Mouse (Mus musculus) ovary, postnatal 36 days (tissue): ENCODE data around the gene Ankrd28.

Experiments used
- DNase-seq: peaks from one replicate; pipeline ENCODE4 v3.0.0; 2022; ENCODE audit warnings: low spot score, mixed read lengths

Gene Ankrd28

DNA sequence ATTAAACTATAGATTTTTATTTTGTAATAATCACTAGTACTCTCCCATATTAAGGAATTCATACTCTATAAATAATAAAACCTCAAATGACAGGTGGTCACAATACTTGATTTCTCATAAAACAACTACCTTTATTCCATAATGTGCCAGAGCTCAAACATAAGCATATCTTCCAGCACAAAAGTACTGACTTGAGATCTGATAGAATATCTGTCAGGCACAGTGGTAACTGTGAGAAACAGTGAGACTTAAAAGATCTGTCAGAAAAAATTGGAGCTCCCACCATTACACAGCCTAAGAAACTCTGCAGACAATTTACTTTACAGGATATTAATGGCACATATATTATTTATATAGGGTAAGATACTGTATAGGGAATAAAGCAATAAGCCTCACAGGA is 114.8 kb downstream of the Ankrd28 start:
- DNase-seq: no peak

DNA sequence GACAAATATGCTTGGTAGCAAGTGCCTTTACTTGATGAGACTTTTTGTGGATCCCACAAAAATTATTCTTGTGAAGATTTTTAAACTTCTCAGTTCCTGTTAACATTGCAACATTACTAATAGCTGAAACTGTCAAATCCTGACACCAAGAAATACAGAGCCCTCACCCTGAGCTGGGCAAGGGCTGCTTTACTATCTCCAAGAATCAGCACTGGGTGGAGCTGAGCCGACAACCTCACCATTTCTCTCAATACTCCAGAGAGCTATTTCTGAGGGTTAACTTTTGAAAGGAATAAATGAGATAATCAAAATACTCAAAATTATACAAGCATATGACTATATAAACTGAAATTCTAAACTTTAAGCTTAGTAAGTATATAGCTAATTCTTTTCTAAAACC is 121.1 kb downstream of the Ankrd28 start:
- DNase-seq: no peak

DNA sequence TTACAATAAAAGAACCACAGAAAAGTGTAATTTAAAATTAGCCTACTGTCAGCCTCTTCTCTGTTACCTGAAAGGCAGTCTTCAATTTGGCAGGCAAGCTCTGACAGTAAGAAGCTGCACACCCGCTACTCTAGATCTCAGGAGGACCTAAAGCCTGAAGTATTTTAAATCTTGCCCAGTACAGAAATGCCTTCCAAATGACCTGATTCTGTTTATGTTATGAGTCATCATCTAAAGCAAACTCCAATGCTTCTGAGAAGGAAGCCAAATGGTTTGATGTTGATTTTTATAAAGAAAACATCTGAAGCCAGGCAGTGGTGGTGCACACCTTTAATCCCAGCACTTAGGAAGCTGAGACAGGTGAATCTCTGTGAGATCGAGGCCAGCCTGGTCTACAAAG is 130.1 kb downstream of the Ankrd28 start:
- no peak for DNase-seq

DNA sequence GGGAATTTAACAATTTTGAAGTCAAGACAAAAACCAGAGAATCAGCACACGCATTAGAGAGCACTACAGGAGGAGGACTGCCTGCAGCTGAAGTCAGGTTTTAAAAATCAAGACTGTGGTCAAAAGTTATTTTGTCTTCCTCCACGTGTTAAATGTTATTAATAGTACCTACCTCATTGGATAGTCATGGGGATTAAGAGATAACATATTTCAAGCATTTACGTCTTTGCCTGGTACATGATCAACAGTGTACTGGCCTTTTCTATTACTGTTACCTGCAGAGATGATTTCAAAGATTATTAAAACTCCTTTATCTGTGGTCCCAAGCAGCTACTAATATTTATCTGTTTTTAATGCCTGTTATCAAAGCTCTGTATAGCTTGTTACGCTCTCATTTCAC is 132.7 kb downstream of the Ankrd28 start:
- no peak for DNase-seq

DNA sequence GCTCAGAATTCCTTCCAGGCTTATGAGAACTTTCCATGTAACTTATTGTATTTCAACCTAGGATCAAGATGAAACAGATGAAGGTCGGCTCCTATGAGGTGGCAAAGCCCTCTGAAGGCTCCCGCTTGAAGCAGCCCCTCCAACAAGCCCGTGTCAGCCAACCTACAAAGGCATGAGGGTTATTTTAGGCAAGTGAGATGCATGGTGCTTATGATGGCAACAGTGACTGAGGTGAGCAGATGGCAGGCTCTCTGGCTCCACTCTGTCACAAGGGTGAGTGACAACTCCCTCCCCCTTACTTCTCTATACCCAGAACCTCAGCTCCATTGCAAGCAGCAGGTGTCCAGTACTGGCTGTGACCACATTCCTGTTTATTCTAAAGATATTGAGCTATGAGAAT is 133.1 kb downstream of the Ankrd28 start:
- no peak for DNase-seq

DNA sequence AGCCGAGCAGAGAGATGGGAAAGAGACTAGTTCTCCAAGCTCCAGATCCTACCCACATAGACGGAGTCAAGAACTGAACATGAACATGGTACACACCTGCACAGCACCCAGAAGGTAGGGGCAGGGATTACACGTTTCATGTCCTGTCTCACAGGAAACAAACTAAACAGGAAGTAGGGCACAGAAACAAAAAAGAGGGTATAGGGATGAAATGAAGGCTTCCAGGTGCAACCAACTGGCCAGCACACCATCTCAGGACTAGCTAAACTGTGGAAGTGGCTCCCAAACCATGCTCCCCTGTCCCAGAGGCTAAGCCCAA is 133.5 kb downstream of the Ankrd28 start:
- no peak for DNase-seq

DNA sequence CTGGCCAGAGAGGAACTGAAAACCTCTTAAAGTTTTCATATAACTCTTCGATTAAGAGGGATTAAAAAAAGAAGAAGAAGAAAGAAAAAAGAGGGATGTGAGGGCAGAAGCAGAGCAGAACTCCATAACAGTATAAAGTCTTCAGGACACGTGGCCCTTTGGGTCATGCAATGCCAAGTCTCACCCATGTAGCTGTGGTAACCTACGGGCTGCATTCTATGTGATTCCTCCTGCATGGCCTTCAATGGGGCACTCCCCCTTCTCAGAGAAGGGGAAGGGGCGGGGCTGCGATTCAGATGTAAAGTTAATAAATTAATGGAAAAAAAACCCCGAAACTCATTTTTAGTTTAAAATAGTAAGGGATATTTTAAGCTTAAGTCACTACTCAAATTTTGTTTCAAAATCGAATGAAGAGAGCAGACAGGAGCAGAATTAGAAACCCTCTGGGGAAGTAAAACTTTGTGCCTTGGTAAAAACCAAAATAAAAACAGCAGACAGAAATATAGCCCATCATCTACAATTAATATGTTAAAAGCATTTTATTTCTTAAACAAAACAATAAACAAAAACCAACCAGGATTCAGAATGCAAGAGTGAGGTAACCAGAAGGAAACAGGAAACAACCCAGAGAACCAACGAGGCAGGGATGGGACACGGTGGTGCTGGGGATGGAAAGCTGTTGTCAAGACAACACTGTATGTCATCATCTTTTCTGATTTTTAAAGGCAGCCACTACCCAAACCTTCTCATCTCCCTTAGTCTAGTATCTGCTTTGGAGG is 134.1 kb downstream of the Ankrd28 start:
- no peak for DNase-seq

DNA sequence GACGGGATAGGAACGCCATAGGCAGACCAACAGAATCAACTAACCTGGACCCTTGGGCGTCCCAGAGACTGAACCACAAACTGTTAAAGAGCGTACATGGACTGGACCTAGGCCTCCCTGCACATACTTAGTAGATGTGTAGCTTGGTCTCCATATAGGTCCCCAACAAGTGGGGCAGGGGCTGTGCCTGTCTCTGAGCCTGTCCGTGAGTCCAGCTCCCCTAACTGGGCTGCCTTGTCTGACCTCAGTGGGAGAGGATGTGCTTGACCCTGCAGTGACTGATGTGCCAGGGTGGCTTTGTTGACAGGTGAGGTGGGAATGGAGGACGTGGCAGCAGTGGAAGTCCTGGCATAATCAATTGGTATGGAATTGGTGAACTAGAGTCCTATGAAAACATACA is 137.9 kb downstream of the Ankrd28 start:
- no peak for DNase-seq

DNA sequence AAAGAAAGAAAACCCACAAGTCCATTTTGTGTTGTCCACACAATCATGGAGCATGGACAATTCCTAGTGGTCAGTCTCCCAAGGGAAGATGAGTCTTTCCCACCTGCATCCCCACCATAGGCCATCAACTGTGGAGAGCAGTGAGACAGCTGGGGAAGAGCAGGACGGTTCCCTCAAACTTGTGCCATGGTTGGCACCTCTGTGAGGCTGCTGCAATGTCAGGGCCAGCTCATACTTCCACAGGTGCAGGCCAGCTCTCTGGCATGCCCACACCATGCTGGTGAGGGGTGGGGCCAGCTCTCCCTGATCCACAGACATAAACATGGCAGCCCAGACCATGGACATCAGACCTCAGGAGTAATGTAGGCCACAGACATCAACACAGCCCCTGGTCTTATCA is 144.2 kb downstream of the Ankrd28 start:
- no peak for DNase-seq

DNA sequence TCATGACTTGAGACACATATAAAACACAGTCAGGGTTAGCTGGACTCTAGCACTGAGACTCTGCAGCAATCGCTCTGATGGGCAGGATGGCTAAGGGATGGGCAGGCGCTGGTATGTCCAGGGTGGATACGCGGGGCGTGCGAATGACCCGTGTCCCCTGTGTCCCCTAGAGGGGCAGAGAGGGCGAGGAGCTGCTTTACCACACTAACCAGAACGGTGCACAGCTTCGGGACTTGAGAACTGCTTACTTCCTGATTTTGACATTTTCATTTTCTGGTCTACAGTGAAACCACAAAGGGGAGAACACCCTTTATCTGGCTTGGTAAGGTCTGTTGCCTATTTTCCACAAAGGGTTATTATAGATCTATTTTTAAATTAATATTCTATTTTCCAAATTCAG is 144.8 kb downstream of the Ankrd28 start:
- DNase-seq: no peak

DNA sequence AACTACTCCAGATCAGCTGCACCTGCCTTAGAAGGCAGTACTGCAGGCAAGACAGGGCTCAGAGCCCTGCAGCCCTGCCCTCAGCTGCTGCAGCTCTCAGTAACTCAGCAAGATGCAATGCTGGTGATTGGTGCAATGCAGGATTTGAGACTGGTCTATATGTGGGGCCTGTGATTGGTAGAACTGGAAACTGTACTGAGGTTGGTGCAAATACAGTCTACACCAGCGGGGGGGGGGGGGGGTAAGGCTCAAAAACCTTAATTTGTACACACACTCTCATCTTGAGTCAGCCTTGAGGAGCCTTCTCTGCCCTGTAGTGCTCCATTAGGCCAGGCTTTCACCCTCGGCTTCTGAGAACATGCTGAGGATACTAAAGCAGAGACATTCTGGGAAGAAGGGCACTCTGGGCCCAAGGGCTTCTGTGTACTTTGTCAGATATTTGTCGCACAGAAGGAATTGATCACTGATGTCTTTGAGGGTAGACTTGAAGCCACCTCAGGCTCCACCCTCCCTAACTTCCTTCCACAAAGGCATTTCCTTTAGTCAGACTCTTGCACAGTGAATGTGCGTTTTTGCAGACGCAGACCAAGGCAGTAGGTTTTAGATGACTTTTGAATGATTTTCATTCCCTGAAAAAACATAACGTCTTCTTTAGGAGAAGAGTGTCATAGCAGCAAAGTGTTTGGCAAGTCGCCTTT is 146.0 kb downstream of the Ankrd28 start:
- DNase-seq: no peak

DNA sequence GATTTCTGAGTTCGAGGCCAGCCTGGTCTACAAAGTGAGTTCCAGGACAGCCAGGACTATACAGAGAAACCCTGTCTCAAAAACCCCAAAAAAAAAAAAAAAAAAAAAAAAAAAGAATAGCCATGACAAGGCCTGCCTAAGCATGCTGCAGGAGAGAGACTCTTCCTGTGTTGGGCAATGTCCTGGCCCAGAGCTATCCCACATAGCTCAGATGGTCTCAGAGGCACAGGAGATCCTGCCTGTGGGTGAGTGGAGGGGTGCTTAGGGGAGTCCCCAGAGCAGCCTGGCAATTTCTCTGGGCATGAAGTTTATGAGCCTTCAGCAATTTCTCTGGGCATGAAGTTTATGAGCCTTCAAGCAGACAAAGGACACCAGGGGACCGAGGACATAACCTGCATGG is 146.8 kb downstream of the Ankrd28 start:
- DNase-seq: no peak

DNA sequence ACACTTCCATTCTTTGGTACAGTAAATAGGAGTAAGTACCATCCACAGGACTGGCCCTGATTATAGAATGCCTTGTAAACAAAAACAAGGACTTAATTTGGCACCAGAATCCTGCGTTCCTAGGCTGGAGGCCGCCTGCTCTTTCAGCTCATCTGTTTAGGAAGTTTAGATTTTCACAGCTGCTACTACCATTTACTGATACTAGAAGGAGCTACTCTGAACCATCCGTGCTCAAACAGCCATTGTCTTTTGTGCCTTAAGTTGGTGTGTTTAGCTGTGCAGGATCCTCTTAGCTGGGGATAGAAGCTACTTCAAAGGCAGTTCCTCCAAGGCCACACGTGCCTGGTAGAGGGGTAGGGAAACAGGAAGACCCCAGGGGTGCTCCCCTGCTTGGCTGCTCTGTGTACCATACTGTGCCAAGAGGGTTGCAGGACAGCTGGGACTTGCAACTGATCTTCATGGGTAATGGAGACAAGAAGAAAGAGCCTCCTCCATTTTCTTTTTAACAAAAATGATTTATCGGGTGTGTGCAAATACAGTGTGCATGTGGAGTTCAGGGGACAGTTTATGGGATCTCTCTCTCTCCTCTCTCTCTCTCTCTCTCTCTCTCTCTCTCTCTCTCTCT is 148.4 kb downstream of the Ankrd28 start:
- no peak for DNase-seq

DNA sequence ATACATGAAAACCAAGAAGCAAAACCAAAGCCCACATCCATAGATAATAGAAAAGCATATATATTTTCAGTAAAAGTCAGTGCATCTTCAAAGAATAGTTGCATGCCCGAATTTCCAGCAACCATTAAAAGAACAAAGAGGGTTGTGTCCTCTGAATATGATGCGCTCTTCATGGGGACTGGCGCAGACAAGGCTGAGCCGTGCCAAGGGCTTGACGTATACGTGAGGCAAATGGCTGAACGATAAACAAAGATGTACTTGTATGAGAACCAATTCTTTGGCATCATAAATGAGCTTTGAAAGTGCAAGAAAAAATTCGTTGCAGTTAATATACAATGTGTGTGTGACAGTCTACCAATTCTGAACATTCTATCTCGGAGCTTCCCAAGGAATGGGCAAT is 149.2 kb downstream of the Ankrd28 start:
- DNase-seq: no peak

DNA sequence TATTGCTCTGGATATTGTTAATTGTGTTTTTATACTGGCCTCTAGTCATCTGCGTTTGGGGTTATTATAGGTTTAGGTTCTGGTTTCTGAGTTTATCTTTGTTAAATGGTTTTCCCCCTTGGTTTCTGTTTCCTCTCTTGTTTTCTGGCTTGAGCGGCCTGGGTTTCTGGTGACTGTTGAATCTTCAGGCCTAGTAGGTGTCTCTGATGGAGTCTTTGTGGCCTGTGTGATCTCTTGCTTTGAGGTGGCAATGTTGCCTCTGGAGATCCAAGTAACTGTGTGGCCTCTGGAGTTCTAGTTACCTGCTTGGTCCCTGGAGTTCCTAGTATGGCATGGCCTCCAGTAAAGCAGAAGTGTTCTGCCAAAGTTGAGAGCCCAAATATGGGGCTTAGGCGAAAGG is 149.8 kb downstream of the Ankrd28 start:
- no peak for DNase-seq

DNA sequence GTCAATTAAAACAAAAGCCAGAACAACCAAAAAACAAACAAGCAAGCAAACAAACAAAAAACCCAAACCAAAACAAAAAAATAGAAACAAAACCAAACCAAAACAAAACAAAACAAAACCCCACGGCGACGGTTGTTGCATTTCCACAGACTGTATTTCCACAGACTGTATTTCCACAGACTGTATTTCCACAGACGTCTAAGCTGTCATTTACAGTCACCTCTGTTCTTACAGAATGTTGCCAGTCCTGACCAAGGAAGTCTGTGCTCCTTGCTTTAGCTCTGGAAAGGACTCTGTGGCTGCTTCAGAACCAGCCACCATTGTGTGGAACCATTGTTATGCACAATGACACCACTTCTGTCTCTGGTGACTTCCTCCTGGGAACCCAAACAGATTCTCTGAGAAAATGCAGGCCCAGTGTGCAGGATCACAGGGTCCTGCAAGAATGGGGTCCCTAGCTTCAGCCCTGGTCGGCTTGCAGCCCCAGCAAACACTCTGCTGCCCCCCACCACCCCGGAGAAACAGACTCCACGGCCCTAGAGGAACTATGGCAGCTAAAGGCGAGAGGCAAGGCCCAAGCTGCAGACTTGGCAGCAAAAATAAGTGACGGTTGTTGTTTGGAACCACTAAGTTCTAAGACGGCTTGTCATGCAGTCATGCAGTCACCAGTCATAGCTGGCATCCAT is 158.7 kb downstream of the Ankrd28 start:
- no peak for DNase-seq

DNA sequence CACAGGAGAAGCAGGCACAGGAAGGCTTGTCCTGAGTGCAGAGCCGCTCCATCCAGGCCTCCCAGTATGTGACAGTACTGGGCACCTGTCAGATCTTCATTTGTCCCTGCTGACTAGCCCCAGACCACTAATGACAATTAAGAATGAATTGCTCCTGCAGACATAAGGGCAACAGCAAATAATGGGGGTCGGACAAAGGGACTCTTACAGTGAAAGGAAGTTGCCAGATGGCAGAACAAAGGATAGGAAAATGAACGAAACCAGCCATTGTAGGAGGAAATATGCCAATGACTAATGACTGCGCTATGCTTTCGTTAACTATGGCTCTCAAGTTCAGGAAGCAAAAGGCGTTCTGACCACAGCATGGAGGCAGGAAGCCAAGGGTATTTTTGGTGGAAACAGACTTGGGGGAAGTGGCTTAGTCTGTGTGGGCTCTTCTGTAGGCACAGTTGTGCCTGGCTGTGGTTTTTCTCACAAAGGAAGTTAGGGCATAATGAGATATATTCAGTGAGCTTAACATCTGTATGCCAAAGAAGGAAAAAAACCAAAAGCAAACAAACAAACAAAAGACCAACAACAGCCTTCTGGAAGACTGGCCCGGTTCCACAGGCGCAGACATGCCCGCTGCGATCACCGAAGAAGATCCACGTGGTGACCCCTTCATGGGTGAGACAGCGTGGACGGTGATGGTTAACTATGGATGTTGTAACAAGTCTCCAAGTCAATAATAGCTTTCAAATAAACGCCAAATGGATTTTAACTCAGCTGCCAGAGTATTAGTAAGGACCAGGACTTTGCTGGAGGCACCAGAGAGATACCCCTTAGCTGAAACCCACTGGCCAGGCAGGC is 160.6 kb downstream of the Ankrd28 start:
- no peak for DNase-seq

DNA sequence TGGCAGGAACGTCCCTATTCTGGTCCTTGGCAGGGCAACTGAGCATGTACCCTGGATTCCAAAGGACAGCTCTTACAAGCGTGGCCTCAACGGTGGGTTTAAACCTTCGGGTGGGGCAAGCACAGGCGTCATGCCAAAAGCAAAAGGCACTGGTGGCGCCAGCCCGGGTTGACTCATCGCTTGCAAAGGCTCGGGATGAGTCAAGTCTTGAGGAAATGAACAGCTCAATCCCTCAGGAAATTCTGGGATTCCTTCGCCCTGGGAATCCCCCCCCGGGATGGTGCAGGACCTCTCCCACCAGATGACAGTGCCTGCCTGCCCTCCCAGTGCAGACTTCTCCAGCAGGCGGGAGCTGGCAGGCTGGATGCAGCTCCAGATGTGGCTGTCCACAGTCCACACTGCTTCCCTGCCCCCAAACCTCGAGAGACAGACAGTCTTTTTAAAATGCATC is 161.3 kb downstream of the Ankrd28 start:
- peak; percentile 50 for DNase-seq

DNA sequence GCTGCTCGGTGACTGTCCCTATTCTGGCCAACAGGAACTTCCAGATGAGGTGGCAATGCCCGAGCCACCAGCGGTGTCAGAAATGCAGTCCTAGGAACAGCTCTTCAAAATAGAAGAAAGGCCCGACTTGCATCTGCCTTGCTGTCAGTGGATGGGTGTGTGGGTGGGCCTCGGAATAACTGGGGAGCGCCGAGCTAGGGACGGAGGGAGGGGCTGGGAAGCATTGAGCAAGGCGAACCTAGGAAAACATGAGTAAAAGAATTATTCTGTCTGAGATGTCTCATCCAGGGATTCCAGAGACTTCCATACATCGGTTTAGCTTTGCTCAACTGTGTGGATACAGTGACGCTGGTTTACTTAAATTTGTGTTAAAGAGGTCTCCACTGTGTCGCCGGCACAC is 162.1 kb downstream of the Ankrd28 start:
- DNase-seq: no peak

DNA sequence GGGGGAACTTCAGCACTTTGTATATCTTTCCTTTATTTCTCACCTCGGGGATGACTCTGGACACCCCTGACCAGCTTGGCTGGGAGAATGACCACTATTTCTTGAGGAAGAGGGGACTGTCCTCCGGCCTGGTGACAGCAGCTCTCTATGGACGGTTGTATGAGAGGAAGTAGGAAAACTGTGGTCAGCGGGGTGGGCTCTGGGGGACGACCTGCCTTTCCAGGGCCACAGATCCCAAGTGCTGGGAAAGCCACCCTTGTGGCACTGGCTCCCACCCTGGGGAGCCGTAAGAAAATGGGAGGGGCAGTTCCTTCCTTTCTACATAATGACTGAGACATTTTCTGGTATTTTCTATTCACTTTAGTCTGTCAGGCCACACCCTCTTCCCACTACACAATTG is 162.7 kb downstream of the Ankrd28 start:
- no peak for DNase-seq

DNA sequence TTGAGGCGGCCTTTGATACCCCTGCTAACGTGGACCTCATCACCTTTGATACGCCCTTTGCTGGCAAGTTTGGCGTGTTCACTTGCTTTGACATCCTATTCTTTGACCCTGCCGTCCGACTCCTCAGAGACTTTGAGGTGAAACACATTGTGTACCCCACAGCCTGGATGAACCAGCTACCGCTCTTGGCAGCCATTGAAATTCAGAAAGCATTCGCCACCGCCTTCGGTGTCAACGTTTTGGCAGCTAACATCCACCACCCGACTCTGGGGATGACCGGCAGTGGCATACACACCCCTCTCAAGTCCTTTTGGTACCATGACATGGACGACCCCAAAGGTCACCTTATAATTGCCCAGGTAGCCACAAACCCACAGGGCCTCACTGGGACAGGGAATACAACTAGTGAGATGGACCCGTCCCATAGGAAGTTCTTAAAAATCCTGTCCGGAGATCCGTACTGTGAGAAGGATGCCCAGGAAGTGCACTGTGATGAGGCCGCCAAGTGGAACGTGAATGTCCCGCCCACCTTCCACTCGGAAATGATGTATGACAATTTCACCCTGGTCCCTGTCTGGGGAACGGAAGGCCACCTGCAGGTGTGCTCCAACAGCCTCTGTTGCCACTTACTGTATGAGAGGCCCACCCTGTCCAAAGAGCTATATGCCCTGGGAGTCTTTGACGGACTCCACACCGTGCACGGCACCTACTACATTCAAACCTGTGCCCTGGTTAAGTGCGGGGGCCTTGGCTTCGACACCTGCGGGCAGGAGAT is 163.3 kb downstream of the Ankrd28 start:
- no peak for DNase-seq
